Mouse (Mus musculus): ENCODE measurements around the gene Mrps17. TPM values are rescaled to one million over a fixed set of nuclear protein-coding genes. Genes with fewer than 3 reads are reported as not detected.

Mrps17 gene
- total RNA-seq, 2 experiments from 2014 or later, result 125 to 207 TPM

GRCm38 (mm10) chr5:129731021-129731420 lies 15.7 kb downstream of the Mrps17 start:
- ATAC-seq (replicated peaks; ENCODE audit: poor library complexity, severe bottlenecking), result no peak

- peak; percentile 75 for ATAC-seq (replicated peaks; ENCODE audit: poor library complexity, severe bottlenecking)
These were observed 25.7 kb downstream of the Mrps17 start for GRCm38 (mm10) chr5:129740976-129741375.

- no peak for ATAC-seq (replicated peaks; ENCODE audit: poor library complexity, severe bottlenecking)
These were observed 27.7 kb downstream of the Mrps17 start for GRCm38 (mm10) chr5:129742903-129743488.

DNA sequence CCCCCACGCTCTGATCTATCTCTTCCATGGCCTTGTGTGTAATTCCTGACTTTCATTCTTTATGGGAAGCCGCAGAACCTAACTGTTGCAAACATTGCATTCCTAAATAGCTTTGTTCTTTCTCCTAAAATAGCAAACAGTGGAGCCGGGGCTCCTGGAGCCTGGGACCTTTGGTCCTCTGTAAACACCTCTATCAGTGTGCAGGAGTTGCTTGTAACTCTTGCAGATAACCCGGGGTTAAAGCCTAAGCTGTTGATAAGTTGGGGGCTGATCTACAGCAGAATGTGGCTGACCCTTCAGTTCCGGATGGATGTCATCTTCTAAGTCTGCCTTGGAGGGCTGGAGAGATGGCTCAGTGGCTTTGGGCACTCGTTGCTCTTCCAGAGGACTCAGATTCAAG lies 28.8 kb downstream of the Mrps17 start:
- ATAC-seq (replicated peaks; ENCODE audit: poor library complexity, severe bottlenecking), result no peak

DNA sequence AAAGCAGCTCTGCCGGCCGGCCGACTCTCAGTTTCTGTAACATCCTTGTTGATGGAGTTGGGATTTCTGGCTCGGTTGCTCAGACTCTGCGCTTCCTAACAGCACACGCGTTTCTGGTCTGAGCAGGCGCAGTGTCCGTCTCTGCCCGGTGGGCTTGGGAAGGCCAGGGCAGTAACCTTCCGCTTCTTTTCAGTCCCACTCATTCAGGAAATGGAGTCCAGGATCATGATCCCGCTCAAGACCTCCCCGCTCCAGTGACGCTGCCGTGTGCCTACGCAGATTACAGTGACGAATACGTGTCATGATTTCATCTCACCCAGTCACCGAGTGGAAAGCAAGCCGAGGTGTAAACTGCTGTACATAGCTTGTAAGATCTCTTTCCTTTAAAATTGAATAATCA lies 41.6 kb downstream of the Mrps17 start:
- ATAC-seq (replicated peaks; ENCODE audit: poor library complexity, severe bottlenecking), result no peak

DNA sequence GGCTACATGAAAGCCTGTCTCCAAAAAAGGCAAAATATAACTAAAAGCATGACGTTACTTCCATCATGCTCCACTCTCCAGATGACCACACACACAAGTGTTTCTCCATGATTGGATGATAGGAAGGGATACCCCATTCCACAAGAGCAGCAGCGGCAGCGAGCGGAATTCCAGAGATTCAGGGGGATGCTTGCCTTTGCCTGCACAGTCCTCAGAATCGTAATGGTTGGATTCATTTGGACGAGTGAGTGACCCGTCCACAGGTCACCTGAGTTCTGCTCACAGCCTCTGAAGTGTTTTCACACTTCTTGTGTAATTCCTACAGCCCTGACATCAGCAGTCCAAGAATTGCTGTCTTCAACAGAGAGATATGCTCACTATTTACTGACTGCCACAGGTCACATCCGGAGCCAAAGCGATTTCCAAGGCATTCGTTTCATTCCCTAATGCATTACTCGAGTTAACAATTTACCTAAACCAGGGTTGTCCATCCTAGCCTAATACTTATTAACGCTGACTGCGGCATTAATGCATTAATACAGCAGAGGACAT lies 44.7 kb downstream of the Mrps17 start:
- ATAC-seq (replicated peaks; ENCODE audit: poor library complexity, severe bottlenecking), result no peak

DNA sequence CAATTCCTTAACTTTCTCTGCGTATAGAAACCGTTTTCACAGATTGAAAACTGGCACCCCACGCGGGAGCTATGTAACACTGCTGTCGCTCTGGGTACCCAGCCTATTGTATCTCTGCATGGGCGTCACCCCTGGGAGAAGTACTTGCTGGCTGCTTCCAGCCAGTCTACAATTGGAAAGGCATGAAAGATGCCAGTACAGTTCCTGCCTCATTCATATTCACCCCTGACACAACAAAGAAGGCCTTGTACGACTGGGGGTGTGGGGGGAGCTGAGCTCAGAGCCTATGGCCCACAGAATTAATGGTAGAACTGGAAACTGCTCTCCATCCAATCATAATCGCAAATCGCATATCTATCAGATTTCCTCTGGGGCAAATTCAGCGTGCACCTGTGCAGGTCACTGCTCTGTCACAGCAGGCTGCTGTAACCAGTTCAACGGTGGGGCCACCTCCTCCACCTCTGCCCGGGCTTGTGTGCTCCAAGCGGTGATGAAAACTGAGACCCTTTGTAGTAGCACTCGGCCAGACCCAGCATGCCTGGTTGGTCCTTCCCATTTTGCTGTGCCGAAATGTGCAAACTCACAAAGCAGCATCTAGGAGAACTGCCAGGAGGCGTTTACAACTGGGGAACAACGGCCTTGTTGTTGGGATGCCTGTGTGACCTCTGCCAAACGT lies 46.7 kb downstream of the Mrps17 start:
- no peak for ATAC-seq (replicated peaks; ENCODE audit: poor library complexity, severe bottlenecking)

- ATAC-seq (replicated peaks; ENCODE audit: poor library complexity, severe bottlenecking), result no peak
These were observed 55.4 kb downstream of the Mrps17 start for GRCm38 (mm10) chr5:129770443-129771355.

Other genes with a start within 250 kb of the Mrps17 start
- gene Sfswap, start 214.3 kb upstream of the Mrps17 start, total RNA-seq (2014; fragmentation: Nextera tagmentation), result 75.3 and 87.2 TPM in 2 replicates
- 67.2 and 72.7 TPM in 2 replicates for gene Sfswap, start 214.3 kb upstream of the Mrps17 start, total RNA-seq (2017)
- not detected in 2 replicates for gene Mmp17, start 131.3 kb upstream of the Mrps17 start, total RNA-seq (2014; fragmentation: Nextera tagmentation)
- gene Mmp17, start 131.3 kb upstream of the Mrps17 start, total RNA-seq (2017), result 1.5 TPM in 1 of 2 replicates, not detected in the other
- gene Zfp11, start 45.4 kb upstream of the Mrps17 start, total RNA-seq (2014; fragmentation: Nextera tagmentation), result 2.6 and 3.7 TPM in 2 replicates
- 1.5 and 4.9 TPM in 2 replicates for gene Zfp11, start 45.4 kb upstream of the Mrps17 start, total RNA-seq (2017)
- gene Sept14, start 7.0 kb upstream of the Mrps17 start, total RNA-seq (2014; fragmentation: Nextera tagmentation), result not detected in 2 replicates
- not detected in 2 replicates for gene Sept14, start 7.0 kb upstream of the Mrps17 start, total RNA-seq (2017)
- gene Nipsnap2, start 9.6 kb downstream of the Mrps17 start, total RNA-seq (2014; fragmentation: Nextera tagmentation), result 21.5 and 24.7 TPM in 2 replicates
- gene Nipsnap2, start 9.6 kb downstream of the Mrps17 start, total RNA-seq (2017), result 26.2 and 30.1 TPM in 2 replicates
- gene Psph, start 72.0 kb downstream of the Mrps17 start, total RNA-seq (2014; fragmentation: Nextera tagmentation), result 23.5 and 34.6 TPM in 2 replicates
- gene Psph, start 72.0 kb downstream of the Mrps17 start, total RNA-seq (2017), result 20.5 and 21.4 TPM in 2 replicates
- gene Sumf2, start 131.5 kb downstream of the Mrps17 start, total RNA-seq (2014; fragmentation: Nextera tagmentation), result 17.1 and 31.7 TPM in 2 replicates
- 22.6 and 24.5 TPM in 2 replicates for gene Sumf2, start 131.5 kb downstream of the Mrps17 start, total RNA-seq (2017)
- 360 and 388 TPM in 2 replicates for gene Chchd2, start 172.0 kb downstream of the Mrps17 start, total RNA-seq (2014; fragmentation: Nextera tagmentation)
- 241 and 245 TPM in 2 replicates for gene Chchd2, start 172.0 kb downstream of the Mrps17 start, total RNA-seq (2017)
- gene Zbed5, start 180.2 kb downstream of the Mrps17 start, total RNA-seq (2014; fragmentation: Nextera tagmentation), result 1.2 and 3.1 TPM in 2 replicates
- 1.9 and 4.2 TPM in 2 replicates for gene Zbed5, start 180.2 kb downstream of the Mrps17 start, total RNA-seq (2017)
- gene Phkg1, start 183.1 kb downstream of the Mrps17 start, total RNA-seq (2014; fragmentation: Nextera tagmentation), result 0.36 TPM in 1 of 2 replicates, not detected in the other
- 0.98 and 1.5 TPM in 2 replicates for gene Phkg1, start 183.1 kb downstream of the Mrps17 start, total RNA-seq (2017)
- 0.21 and 1.5 TPM in 2 replicates for gene Nupr1l, start 193.0 kb downstream of the Mrps17 start, total RNA-seq (2014; fragmentation: Nextera tagmentation)
- 0.34 and 0.72 TPM in 2 replicates for gene Nupr1l, start 193.0 kb downstream of the Mrps17 start, total RNA-seq (2017)
- gene Vkorc1l1, start 226.5 kb downstream of the Mrps17 start, total RNA-seq (2014; fragmentation: Nextera tagmentation), result 36.6 and 44.6 TPM in 2 replicates
- 26.7 and 39.9 TPM in 2 replicates for gene Vkorc1l1, start 226.5 kb downstream of the Mrps17 start, total RNA-seq (2017)

All from granulocyte monocyte progenitor cell, adult 5-6 weeks (primary cell).